Mouse (Mus musculus) neural tube, embryonic 14.5 days (tissue): Measurements from ENCODE around the gene Atrip. TPM values are rescaled to one million over a fixed set of nuclear protein-coding genes. Genes with fewer than 3 reads are reported as not detected.

Source experiments
- ATAC-seq: fragments of 200-750 bp; cut with Nextera tagmentation; 2 replicates; pipeline ENCODE4 v1.8.0; 2017; ENCODE audit warnings: low read depth, mild to moderate bottlenecking, moderate TSS enrichment, moderate library complexity
- H3K27ac ChIP-seq: fragments of 300-500 bp; sonication (generic); 2 replicates; pipeline ENCODE4 v1.5.1; 2014; ENCODE audit warnings: low read depth, mild to moderate bottlenecking, control low read depth, low read length, moderate library complexity, mixed read lengths
- H3K27me3 ChIP-seq: fragments of 300-500 bp; sonication (generic); 2 replicates; pipeline ENCODE4 v1.6.1; 2014; ENCODE audit warnings: low read length; ENCODE audit not compliant: control insufficient read depth, insufficient read depth
- H3K36me3 ChIP-seq: fragments of 300-500 bp; sonication (generic); 2 replicates; pipeline ENCODE4 v1.6.1; 2014; ENCODE audit warnings: low read length, mixed read lengths; ENCODE audit not compliant: control insufficient read depth, insufficient read depth
- H3K4me1 ChIP-seq: fragments of 300-500 bp; sonication (generic); 2 replicates; pipeline ENCODE4 v1.6.1; 2014; ENCODE audit warnings: low read length; ENCODE audit not compliant: control insufficient read depth, insufficient read depth
- H3K4me2 ChIP-seq: fragments of 300-500 bp; sonication (generic); 2 replicates; pipeline ENCODE4 v1.6.1; 2014; ENCODE audit warnings: mild to moderate bottlenecking, low read depth, low read length, control low read depth
- H3K4me3 ChIP-seq: fragments of 300-500 bp; sonication (generic); 2 replicates; pipeline ENCODE4 v1.5.1; 2014; ENCODE audit warnings: low read depth, low read length, control low read depth, mixed read lengths
- H3K9ac ChIP-seq: fragments of 300-500 bp; sonication (generic); replicated peaks from 2 replicates; pipeline ENCODE4 v1.6.1; 2014; ENCODE audit warnings: low read depth, mild to moderate bottlenecking, control low read depth, low read length, mixed read lengths
- H3K9me3 ChIP-seq: fragments of 300-500 bp; sonication (generic); 2 replicates; pipeline ENCODE4 v1.6.1; 2016; ENCODE audit warnings: low read length; ENCODE audit not compliant: control insufficient read depth
- WGBS: fragments of 180-500 bp; shearing (Covaris S2); extraction: QIAGEN DNeasy Blood & Tissue Kit; methylation state at CpG from one replicate; pipeline ENCODE4 v1.1.7; 2014; 5-methylcytosine and 5-hydroxymethylcytosine counted together
- polyA plus RNA-seq: library from polyadenylated mRNA; unstranded; fragments of >200 nt; fragmentation: Nextera tagmentation; extraction: Ambion mirVana; gene quantifications from 2 replicates; pipeline ENCODE4 v1.2.1, GENCODE M21; 2014

The Atrip gene
- polyA plus RNA-seq, 1 experiment from 2014 or later = 34.8 TPM

- H3K9ac ChIP-seq = no peak overlapping the region
- no peaks in the 10 kb centered on the region for H3K27me3 ChIP-seq
- no peak overlapping the region for H3K4me2 ChIP-seq
- H3K9me3 ChIP-seq = no peaks in the 10 kb centered on the region
- peaks cover 5% of the 10 kb centered on the region; the same call in 1 of the 2 replicates for H3K36me3 ChIP-seq
- no peak for ATAC-seq
- no peak overlapping the region for H3K4me3 ChIP-seq
- H3K4me1 ChIP-seq = no peaks in the 10 kb centered on the region
- whole genome bisulfite sequencing = 83% methylated on average over 8 of the region's 8 CpGs
- no peak overlapping the region for H3K27ac ChIP-seq
Observed at GRCm38 (mm10) chr9:109027521-109027920, 46.4 kb downstream of the Atrip start.

- Histone ChIP-seq H3K36me3 (0 out of 2 replicates have a peak, but pooled peaks cover 2% of the 10 kb centered on the region), H3K9me3 (no peaks in the 10 kb centered on the region), H3K4me1 (no peaks in the 10 kb centered on the region), H3K4me3 (no peak overlapping the region), H3K27ac (no peak overlapping the region), H3K27me3 (no peaks in the 10 kb centered on the region), H3K9ac (no peak overlapping the region), H3K4me2 (no peak overlapping the region)
- ATAC-seq = no peak
- WGBS = 92% methylated on average over 17 of the region's 17 CpGs
Observed at GRCm38 (mm10) chr9:109022866-109023685, 50.8 kb downstream of the Atrip start.

- no peak for ATAC-seq
- H3K4me2 ChIP-seq = no peak overlapping the region
- no peak overlapping the region for H3K27ac ChIP-seq
- H3K9ac ChIP-seq = no peak overlapping the region
- 0 out of 2 replicates have a peak, but pooled peaks cover 2% of the 10 kb centered on the region for H3K36me3 ChIP-seq
- H3K27me3 ChIP-seq = no peaks in the 10 kb centered on the region
- 92% methylated on average over 4 of the region's 4 CpGs for whole genome bisulfite sequencing
- no peak overlapping the region for H3K4me3 ChIP-seq
- H3K9me3 ChIP-seq = no peaks in the 10 kb centered on the region
- H3K4me1 ChIP-seq = no peaks in the 10 kb centered on the region
Observed at GRCm38 (mm10) chr9:109021428-109021827, 52.5 kb downstream of the Atrip start.

GRCm38 (mm10) chr9:109016973-109017604 is 56.8 kb downstream of the Atrip start:
- H3K4me2 ChIP-seq = no peak overlapping the region
- H3K27ac ChIP-seq = no peak overlapping the region
- H3K9ac ChIP-seq = no peak overlapping the region
- no peaks in the 10 kb centered on the region for H3K4me1 ChIP-seq
- H3K27me3 ChIP-seq = no peaks in the 10 kb centered on the region
- 76% methylated on average over 11 of the region's 11 CpGs for WGBS
- no peaks in the 10 kb centered on the region for H3K36me3 ChIP-seq
- H3K4me3 ChIP-seq = no peak overlapping the region
- ATAC-seq = no peak
- no peaks in the 10 kb centered on the region for H3K9me3 ChIP-seq

- no peak overlapping the region for H3K27ac ChIP-seq
- H3K4me1 ChIP-seq = no peaks in the 10 kb centered on the region
- no peak overlapping the region for H3K9ac ChIP-seq
- H3K4me3 ChIP-seq = no peak overlapping the region
- no peaks in the 10 kb centered on the region for H3K27me3 ChIP-seq
- no peak for ATAC-seq
- no peak overlapping the region for H3K4me2 ChIP-seq
- no peaks in the 10 kb centered on the region for H3K9me3 ChIP-seq
- H3K36me3 ChIP-seq = peaks cover 6% of the 10 kb centered on the region; the same call in 1 of the 2 replicates
- WGBS = 72% methylated on average over 8 of the region's 8 CpGs
Observed at GRCm38 (mm10) chr9:109015397-109015796, 58.5 kb downstream of the Atrip start.

- Histone ChIP-seq H3K4me1 (no peaks in the 10 kb centered on the region), H3K27ac (no peak overlapping the region), H3K9me3 (no peaks in the 10 kb centered on the region), H3K4me2 (no peak overlapping the region), H3K9ac (no peak overlapping the region), H3K27me3 (no peaks in the 10 kb centered on the region), H3K4me3 (no peak overlapping the region), H3K36me3 (peaks cover 12% of the 10 kb centered on the region; the same call in 1 of the 2 replicates)
- WGBS = 86% methylated on average over 14 of the region's 14 CpGs
- ATAC-seq = no peak
Observed at GRCm38 (mm10) chr9:109010316-109010690, 63.6 kb downstream of the Atrip start.

- H3K4me1 ChIP-seq = no peaks in the 10 kb centered on the region
- no peaks in the 10 kb centered on the region for H3K9me3 ChIP-seq
- ATAC-seq = no peak
- WGBS = 57% methylated on average over 17 of the region's 17 CpGs
- H3K27me3 ChIP-seq = no peaks in the 10 kb centered on the region
- no peak overlapping the region for H3K27ac ChIP-seq
- no peak overlapping the region for H3K4me2 ChIP-seq
- H3K36me3 ChIP-seq = peaks cover 12% of the 10 kb centered on the region; the same call in 1 of the 2 replicates
- no peak overlapping the region for H3K9ac ChIP-seq
- no peak overlapping the region for H3K4me3 ChIP-seq
Observed at GRCm38 (mm10) chr9:109009636-109010315, 64.1 kb downstream of the Atrip start.

- H3K9ac ChIP-seq = no peak overlapping the region
- peaks cover 12% of the 10 kb centered on the region; the same call in 1 of the 2 replicates for H3K36me3 ChIP-seq
- WGBS = 78% methylated on average over 9 of the region's 10 CpGs
- H3K9me3 ChIP-seq = no peaks in the 10 kb centered on the region
- no peaks in the 10 kb centered on the region for H3K27me3 ChIP-seq
- H3K27ac ChIP-seq = no peak overlapping the region
- no peak for ATAC-seq
- no peak overlapping the region for H3K4me3 ChIP-seq
- no peak overlapping the region for H3K4me2 ChIP-seq
- no peaks in the 10 kb centered on the region for H3K4me1 ChIP-seq
Observed at GRCm38 (mm10) chr9:109008994-109009635, 64.8 kb downstream of the Atrip start.
